Mouse (Mus musculus): ENCODE results near the gene Pcnt. TPM values are rescaled to one million over a fixed set of nuclear protein-coding genes. Genes with fewer than 3 reads are reported as not detected.
A peak's percentile ranks its signal among the peaks of the same experiment; 100 is the strongest.

Pcnt gene
- polyA plus RNA-seq, 1 experiment: 12.4 TPM

GRCm38 (mm10) chr10:76363233-76363632, 79.4 kb downstream of the Pcnt start:
- Histone ChIP-seq H3K36me3 (ENCODE audit: control insufficient read depth, insufficient read depth, low read length) (peaks cover 22% of the 10 kb centered on the region), H3K4me3 (ENCODE audit: low read depth, low read length) (no peak overlapping the region), H3K4me1 (ENCODE audit: control insufficient read depth, insufficient read depth, insufficient read length, low read length) (no peaks in the 10 kb centered on the region), H3K27ac (ENCODE audit: insufficient read depth, low read depth, low read length) (no peak overlapping the region), H3K27me3 (ENCODE audit: control insufficient read depth, insufficient read depth, low read length) (no peaks in the 10 kb centered on the region)
- TF ChIP-seq CTCF (IDR thresholded peaks at IDR 0.05; ENCODE audit: extremely low read depth, insufficient read length, insufficient replicate concordance, low read depth, low read length) (no peak), POLR2A (IDR thresholded peaks at IDR 0.05; ENCODE audit: low read depth, low read length) (no peak)
- WGBS: 25% methylated on average over 3 of the region's 3 CpGs

GRCm38 (mm10) chr10:76358468-76358867, 84.1 kb downstream of the Pcnt start:
- Histone ChIP-seq H3K27me3 (ENCODE audit: control insufficient read depth, insufficient read depth, low read length) (no peaks in the 10 kb centered on the region), H3K4me1 (ENCODE audit: control insufficient read depth, insufficient read depth, insufficient read length, low read length) (no peaks in the 10 kb centered on the region), H3K27ac (ENCODE audit: insufficient read depth, low read depth, low read length) (no peak overlapping the region), H3K36me3 (ENCODE audit: control insufficient read depth, insufficient read depth, low read length) (peaks cover 31% of the 10 kb centered on the region), H3K4me3 (ENCODE audit: low read depth, low read length) (no peak overlapping the region)
- no peak for TF ChIP-seq POLR2A (IDR thresholded peaks at IDR 0.05; ENCODE audit: low read depth, low read length)
- WGBS: 74% methylated on average over 5 of the region's 5 CpGs

- H3K4me1 ChIP-seq (ENCODE audit: control insufficient read depth, insufficient read depth, insufficient read length, low read length): no peaks in the 10 kb centered on the region
- H3K36me3 ChIP-seq (ENCODE audit: control insufficient read depth, insufficient read depth, low read length): peaks cover 40% of the 10 kb centered on the region
- 93% methylated on average over 8 of the region's 8 CpGs for WGBS
- no peak overlapping the region for H3K27ac ChIP-seq (ENCODE audit: insufficient read depth, low read depth, low read length)
- TF ChIP-seq POLR2A (IDR thresholded peaks at IDR 0.05; ENCODE audit: low read depth, low read length): no peak
- TF ChIP-seq CTCF (IDR thresholded peaks at IDR 0.05; ENCODE audit: extremely low read depth, insufficient read length, insufficient replicate concordance, low read depth, low read length): no peak
- H3K4me3 ChIP-seq (ENCODE audit: low read depth, low read length): no peak overlapping the region
- H3K27me3 ChIP-seq (ENCODE audit: control insufficient read depth, insufficient read depth, low read length): no peaks in the 10 kb centered on the region
Observed at GRCm38 (mm10) chr10:76357286-76357875, 85.2 kb downstream of the Pcnt start.

- Histone ChIP-seq H3K27ac (ENCODE audit: insufficient read depth, low read depth, low read length) (no peak overlapping the region), H3K4me1 (ENCODE audit: control insufficient read depth, insufficient read depth, insufficient read length, low read length) (no peaks in the 10 kb centered on the region), H3K4me3 (ENCODE audit: low read depth, low read length) (no peak overlapping the region), H3K36me3 (ENCODE audit: control insufficient read depth, insufficient read depth, low read length) (peaks cover 49% of the 10 kb centered on the region), H3K27me3 (ENCODE audit: control insufficient read depth, insufficient read depth, low read length) (no peaks in the 10 kb centered on the region)
- WGBS: 87% methylated on average over 12 of the region's 12 CpGs
- TF ChIP-seq POLR2A (IDR thresholded peaks at IDR 0.05; ENCODE audit: low read depth, low read length) (no peak), CTCF (IDR thresholded peaks at IDR 0.05; ENCODE audit: extremely low read depth, insufficient read length, insufficient replicate concordance, low read depth, low read length) (no peak)
Observed at GRCm38 (mm10) chr10:76354974-76355373, 87.6 kb downstream of the Pcnt start.

DNA sequence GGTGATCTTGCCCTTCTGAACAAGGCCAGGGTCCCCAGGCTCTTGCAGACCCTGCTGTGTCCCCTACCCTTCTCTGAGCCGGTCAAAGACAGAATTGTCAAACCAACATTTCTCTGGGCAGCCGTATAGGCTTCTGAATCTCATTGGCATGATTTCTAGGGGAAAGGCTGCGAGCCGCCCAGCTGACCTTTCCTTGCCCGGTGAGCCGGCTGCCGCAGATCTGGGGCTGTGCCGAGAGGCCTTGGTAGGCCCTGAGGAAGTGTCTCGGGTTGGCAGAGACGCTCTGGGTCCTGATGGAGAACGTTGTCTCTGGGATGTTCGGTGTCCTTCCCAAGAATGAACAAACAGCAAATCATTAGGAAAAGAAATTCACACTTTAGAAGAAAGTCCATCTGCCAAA, 88.6 kb downstream of the Pcnt start:
- Histone ChIP-seq H3K4me1 (ENCODE audit: control insufficient read depth, insufficient read depth, insufficient read length, low read length) (no peaks in the 10 kb centered on the region), H3K27ac (ENCODE audit: insufficient read depth, low read depth, low read length) (no peak overlapping the region), H3K36me3 (ENCODE audit: control insufficient read depth, insufficient read depth, low read length) (peaks cover 46% of the 10 kb centered on the region), H3K27me3 (ENCODE audit: control insufficient read depth, insufficient read depth, low read length) (no peaks in the 10 kb centered on the region), H3K4me3 (ENCODE audit: low read depth, low read length) (no peak overlapping the region)
- WGBS: 96% methylated on average over 12 of the region's 12 CpGs
- TF ChIP-seq POLR2A (IDR thresholded peaks at IDR 0.05; ENCODE audit: low read depth, low read length): no peak
- no peak for TF ChIP-seq CTCF (IDR thresholded peaks at IDR 0.05; ENCODE audit: extremely low read depth, insufficient read length, insufficient replicate concordance, low read depth, low read length)

- no peaks in the 10 kb centered on the region for H3K27me3 ChIP-seq (ENCODE audit: control insufficient read depth, insufficient read depth, low read length)
Observed at GRCm38 (mm10) chr10:76351953-76352352, 90.6 kb downstream of the Pcnt start.

DNA sequence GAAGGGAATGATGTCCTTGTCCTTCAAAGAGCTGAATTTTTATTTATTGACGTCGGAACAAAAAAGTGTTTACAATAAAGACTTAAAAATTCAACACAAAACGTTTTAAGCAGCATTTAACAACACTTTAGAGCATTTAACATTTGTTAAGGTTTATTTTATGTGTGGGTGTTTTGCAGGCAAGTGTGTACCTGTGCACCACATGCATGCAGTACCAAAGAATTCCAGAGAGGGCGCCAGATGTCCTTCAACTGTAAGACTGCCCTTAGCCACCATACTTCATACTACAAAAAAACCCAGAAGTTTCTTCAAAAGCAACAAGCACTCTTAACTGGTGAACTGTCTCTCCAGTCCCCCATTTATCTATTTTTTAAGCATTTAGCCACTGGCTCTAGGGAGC, 96.0 kb downstream of the Pcnt start:
- Histone ChIP-seq H3K36me3 (ENCODE audit: control insufficient read depth, insufficient read depth, low read length) (peaks cover 6% of the 10 kb centered on the region), H3K4me3 (ENCODE audit: low read depth, low read length) (peak overlapping the region; percentile 38; the same call in 1 of the 2 replicates), H3K27me3 (ENCODE audit: control insufficient read depth, insufficient read depth, low read length) (no peaks in the 10 kb centered on the region), H3K27ac (ENCODE audit: insufficient read depth, low read depth, low read length) (peak overlapping the region; percentile 62), H3K4me1 (ENCODE audit: control insufficient read depth, insufficient read depth, insufficient read length, low read length) (peaks cover 4% of the 10 kb centered on the region)
- 5% methylated on average over 4 of the region's 4 CpGs for WGBS
- TF ChIP-seq CTCF (IDR thresholded peaks at IDR 0.05; ENCODE audit: extremely low read depth, insufficient read length, insufficient replicate concordance, low read depth, low read length) (peak; percentile 32; the same call in 1 of the 2 replicates), POLR2A (IDR thresholded peaks at IDR 0.05; ENCODE audit: low read depth, low read length) (no peak)

More at GRCm38 (mm10) chr10:76351953-76352352, 90.6 kb downstream of the Pcnt start:
- Histone ChIP-seq H3K36me3 (ENCODE audit: control insufficient read depth, insufficient read depth, low read length) (peaks cover 43% of the 10 kb centered on the region), H3K27ac (ENCODE audit: insufficient read depth, low read depth, low read length) (no peak overlapping the region), H3K4me3 (ENCODE audit: low read depth, low read length) (no peak overlapping the region), H3K4me1 (ENCODE audit: control insufficient read depth, insufficient read depth, insufficient read length, low read length) (no peaks in the 10 kb centered on the region)
- TF ChIP-seq CTCF (IDR thresholded peaks at IDR 0.05; ENCODE audit: extremely low read depth, insufficient read length, insufficient replicate concordance, low read depth, low read length) (no peak), POLR2A (IDR thresholded peaks at IDR 0.05; ENCODE audit: low read depth, low read length) (no peak)
- 83% methylated on average over 7 of the region's 7 CpGs for WGBS
